Mouse (Mus musculus) stomach, adult 2 months (tissue): Measurements from ENCODE around the gene Txn2. TPM values are rescaled to one million over a fixed set of nuclear protein-coding genes. Genes with fewer than 3 reads are reported as not detected.

Experiments
- polyA plus RNA-seq: library from polyadenylated mRNA; depleted of rRNA; stranded (reverse); fragments of >200 nt; gene quantifications from 2 replicates; pipeline ENCODE4 v1.2.3, GENCODE M21; 2012; rRNA removed

Txn2 gene
- polyA plus RNA-seq = 194 and 238 TPM in 2 replicates

DNA sequence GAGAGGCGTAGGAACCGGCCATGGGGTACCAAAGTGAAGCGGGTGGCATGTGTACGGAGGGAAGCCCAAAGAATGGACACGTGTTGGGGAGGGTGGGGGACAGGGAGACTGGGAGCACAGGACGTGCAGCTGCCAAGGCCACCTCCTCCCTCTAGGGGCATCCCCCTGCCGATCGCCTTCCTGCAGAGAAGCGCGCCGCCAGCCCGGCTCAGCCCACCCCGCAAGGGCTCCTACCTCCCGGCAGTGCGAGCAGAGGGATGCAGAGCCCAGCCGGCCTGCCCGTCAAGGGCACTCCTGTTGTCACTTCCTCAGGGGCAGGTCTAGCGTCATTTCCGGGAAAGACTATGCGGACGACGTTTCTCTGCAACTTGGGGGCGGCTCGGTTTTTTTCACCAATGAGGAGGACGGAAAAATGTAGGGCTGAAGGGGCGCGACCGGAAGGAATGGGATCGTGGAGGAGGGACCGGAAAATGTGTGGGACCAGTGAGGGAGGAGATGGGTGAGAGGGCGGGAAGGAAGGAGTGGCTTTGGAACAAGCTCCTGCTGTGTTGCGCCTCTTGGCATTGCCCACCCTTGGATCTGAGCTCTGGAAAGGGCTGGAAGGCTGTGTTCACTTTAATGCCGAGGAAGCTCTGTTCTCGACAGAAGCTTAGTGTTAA, at the start of gene Txn2:
TSS of gene Txn2 (minus strand) at position 334 of the 659 bp plus-strand sequence.

GRCm38 (mm10) chr15:77970470-77971292, 41.9 kb upstream of the Txn2 start, which contains the start of gene Eif3d:
Gene Eif3d, minus strand, starts transcription at chr15:77970813.

DNA sequence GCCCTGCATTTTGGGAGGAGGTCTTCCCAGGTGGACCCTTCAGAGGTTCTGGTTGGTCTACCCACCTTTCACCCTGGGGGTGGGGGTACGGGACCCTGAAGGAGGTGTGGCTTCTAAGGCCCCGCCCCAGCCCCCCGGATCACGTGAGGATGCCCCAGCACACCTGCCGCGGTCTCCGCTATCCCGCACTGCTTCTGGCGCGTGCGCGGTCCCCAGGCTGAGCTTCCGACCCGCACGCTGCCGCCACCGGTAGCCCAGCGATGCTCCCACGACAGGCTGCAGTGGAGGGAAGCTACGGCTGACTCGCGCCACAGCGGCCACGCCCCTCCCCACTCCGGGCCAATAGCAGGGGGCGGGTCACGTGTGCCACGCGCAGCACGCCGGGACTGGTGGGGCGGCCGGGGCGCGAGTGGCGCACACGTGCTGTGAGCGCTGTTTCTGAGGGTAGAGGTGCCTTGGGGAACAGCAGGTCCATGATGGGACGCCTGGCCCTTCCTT, 27.6 kb upstream of the Txn2 start, which contains the start of gene Foxred2:
TSS of gene Foxred2 (minus strand) at position 319 of the 498 bp plus-strand sequence.

Other genes with a start within 250 kb of the Txn2 start
- gene Apol7e, start 230.1 kb downstream of the Txn2 start, polyA plus RNA-seq = not detected in 2 replicates
- gene Apol9b, start 200.0 kb downstream of the Txn2 start, polyA plus RNA-seq = 0.80 and 1.3 TPM in 2 replicates
- not detected in 2 replicates for gene Apol8, start 172.0 kb downstream of the Txn2 start, polyA plus RNA-seq
- 23.9 and 30.1 TPM in 2 replicates for gene Myh9, start 86.8 kb downstream of the Txn2 start, polyA plus RNA-seq
- 1.0 and 1.1 TPM in 2 replicates for gene Foxred2, start 27.7 kb upstream of the Txn2 start, polyA plus RNA-seq
- gene Eif3d, start 41.8 kb upstream of the Txn2 start, polyA plus RNA-seq = 78.2 and 129 TPM in 2 replicates
- 0.02 and 0.08 TPM in 2 replicates for gene Cacng2, start 191.0 kb upstream of the Txn2 start, polyA plus RNA-seq
- 22.5 and 25.2 TPM in 2 replicates for gene Ift27, start 245.1 kb upstream of the Txn2 start, polyA plus RNA-seq